Mouse (Mus musculus) layer of hippocampus, postnatal 14 days (tissue): ENCODE results near the gene Fabp7. TPM values are rescaled to one million over a fixed set of nuclear protein-coding genes. Genes with fewer than 3 reads are reported as not detected.

Source experiments
- DNase-seq, 2 experiments: peaks; one replicate each; pipeline ENCODE4 v3.0.0; 2021 to 2022; ENCODE audit warnings: low spot score in 2 of 2, mixed read lengths in 1 of 2
- long read RNA-seq, 2 experiments: library from polyadenylated mRNA; stranded (forward); transcript quantifications; one replicate each; pipeline ENCODE4 v2.0.0; 2021
- total RNA-seq, 2 experiments: library from RNA; stranded (reverse); gene quantifications; 2 replicates each; pipeline ENCODE4 v1.2.3; 2021

Gene Fabp7
- total RNA-seq: 100 to 1,000 TPM; 178 to 206 TPM
- long read RNA-seq, experiment 1, transcript Fabp7-201 (4 exons, 804 nt): major isoform, 107 of 112 reads
- long read RNA-seq, experiment 1, partial matches to known transcripts: 4 of 112 reads
- long read RNA-seq, experiment 1, other reads (novel, unspliced or antisense): 1 of 112 reads
- long read RNA-seq, experiment 2, transcript Fabp7-201 (4 exons, 804 nt): major isoform, 315 of 324 reads
- long read RNA-seq, experiment 2, partial matches to known transcripts: 6 of 324 reads
- long read RNA-seq, experiment 2, other reads (novel, unspliced or antisense): 3 of 324 reads

DNA sequence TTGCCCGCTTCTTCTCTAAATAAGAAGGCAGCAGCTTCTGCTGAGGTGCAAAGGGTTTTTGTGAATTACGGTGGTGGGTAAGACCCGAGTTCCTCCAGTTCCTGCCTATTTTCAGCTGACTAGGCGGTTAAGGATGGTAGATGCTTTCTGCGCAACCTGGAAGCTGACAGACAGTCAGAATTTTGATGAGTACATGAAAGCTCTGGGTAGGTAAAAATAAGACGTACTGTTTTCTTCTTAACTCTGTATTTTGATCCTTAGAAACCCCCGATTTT, at the start of gene Fabp7:
Gene Fabp7, plus strand, starts transcription at position 6 of the 275 bp plus-strand sequence.
- DNase-seq: no peak

DNA sequence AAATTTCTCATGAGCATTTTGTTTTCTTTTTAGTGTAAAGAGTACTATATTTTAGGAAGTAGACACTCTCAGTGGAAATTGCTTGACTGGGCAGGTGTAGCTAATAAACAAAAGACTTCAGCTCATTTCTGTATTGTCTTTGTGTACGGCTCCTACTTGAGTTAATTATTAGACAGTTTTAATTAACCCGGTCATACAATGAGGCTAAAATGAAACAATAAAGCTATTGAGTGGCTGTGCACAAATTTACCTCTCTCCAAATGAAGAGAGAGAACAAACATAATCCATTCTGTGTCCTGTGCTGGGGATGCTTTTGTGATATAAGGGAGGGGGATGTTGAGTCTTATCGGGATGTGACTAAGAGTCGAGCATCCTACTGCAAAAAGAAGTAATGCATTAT, 43.9 kb upstream of the Fabp7 start:
- no peak for DNase-seq

DNA sequence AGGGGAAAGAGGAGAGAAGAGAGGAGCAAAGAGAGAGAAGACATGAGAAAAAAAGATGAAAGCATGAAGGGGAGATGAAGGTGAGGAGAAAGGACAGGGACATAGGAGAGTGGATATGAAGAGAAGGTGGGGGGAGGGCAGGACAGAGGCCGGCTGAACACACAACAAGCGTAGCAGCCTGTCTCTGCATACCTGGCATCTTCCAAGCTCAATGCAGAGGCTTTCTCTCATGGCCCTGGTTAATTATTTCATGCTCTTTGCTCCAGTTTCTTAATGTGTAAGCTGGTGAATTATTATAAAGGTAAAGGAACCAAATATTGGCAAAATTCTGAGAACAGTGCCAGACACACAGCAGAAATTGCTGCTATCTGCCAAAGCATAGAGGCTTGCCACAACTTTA, 43.3 kb upstream of the Fabp7 start:
- no peak for DNase-seq

DNA sequence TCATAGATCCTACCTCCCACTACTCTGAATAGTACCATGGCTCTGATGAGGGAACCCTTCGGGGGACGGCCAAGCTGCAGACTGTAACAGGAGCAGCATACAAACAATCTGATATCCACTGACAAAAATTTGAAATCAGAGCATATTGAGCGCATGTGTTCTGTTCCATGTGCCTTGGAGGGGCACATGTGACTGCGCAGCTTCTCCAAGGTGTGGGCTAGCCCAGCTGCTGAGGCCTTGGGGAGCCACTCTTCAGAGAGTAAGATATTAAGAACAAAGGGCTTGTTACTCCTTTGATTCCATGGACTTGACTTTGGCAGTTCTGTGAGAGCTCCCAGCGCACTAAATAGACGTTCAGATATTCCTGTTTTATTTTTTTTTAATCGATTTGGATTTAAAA, 41.6 kb upstream of the Fabp7 start:
- peak in 1 of 2 experiments; percentile 1 for DNase-seq

DNA sequence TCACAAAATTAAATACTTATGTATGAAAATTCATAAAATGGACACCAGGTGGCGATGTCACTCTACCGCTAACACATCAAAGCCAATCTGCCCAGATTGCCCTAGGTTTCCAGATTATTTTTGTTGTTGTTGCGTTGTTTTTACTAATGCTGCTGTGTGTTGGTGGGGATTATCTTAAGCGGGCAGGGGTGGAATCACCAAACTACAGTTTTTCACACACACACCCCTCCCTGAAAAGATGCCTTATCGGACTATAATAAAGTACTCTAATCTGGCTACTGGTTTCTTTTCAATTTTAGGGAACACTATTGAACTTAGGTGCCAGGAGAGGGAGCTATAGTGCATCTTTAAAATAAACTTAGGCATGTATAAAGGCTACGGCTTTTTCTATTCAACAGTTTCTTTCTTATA, 41.1 kb upstream of the Fabp7 start:
- DNase-seq: peak; percentile 68 to 73

DNA sequence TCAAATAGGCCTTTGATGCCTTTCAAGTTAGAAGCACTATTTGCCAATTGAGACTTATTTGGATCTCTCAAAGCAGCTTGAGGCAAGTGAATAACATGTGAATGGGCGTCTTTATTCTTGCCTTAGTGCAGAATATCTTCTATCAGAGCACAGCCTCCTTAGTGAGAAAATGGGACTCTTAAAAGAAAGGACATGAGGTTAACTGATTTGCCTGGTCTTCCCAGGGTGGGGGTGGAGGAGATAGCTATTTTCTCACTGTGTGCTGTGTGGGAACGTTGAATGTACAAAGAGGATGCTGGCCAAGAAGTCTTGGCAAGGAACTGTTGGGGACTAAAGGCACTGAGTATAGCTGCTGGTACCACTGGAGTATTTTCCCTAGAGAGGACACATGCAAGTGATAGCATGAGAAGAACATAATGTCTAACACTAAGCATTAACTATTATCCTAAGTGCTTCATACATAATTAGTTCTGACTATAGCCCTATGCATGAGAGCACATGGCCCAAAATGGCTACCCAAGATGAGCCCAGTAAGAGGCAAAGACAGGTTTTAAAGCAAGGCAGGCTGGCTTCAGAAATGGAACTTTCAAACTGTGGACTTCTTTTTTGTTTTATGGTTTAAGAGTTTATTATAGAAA, 40.4 kb upstream of the Fabp7 start:
- peak; percentile 19 to 57 for DNase-seq

DNA sequence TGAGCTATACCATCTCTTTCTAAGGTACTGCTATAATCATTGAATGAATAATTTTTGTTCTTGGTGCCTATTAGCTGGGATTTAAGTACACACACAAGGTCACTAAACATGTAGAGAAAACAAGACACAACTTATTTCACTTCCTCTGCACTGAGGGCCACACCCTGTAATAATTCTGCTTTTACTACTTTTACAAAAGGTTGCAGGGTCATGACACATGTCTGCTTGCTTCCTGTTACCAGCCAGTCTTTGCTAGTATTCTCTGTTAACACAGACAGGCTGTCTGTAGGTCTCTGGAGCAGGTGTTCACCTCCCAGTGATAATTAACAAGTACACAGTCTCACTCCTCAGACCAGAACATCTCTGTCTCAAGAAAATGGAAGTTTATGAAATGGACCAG, 39.2 kb upstream of the Fabp7 start:
- DNase-seq: no peak

DNA sequence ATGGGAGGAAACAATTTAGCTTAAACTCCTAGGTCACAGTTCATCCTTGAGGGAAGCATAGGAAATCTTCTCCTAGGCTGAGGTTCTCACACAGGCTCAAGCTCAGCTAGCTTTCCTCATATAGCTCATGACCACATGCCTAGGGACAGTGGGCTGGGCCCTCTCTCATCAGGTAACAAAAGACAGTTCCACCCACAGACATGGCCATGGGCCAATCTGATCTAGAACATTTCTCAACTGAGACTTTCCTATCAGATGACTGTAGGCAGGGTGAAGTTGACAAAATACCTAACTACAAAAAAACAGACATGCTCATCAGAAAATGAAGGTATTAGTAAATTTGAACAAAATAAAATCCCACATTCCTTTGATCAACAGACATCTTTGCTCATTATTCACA, 37.6 kb upstream of the Fabp7 start:
- no peak for DNase-seq

DNA sequence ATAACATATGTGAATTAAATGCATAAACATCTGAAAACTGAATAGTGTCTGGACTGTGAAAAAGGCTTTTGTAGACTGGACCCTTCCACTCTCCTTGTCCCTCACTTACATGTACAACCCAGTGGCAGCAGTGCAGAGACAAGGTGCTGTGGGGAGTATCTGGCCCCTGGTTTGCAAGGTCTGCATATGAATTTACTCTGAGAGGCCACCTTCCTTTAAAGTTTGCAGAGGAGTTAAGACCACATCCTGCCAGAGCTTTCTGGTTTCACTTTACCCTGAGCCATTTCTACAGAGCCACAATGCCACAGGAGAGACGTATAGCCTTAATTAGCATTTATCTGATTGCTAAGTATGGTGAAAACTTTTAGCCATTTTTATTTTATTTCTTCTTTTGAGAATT, 31.3 kb upstream of the Fabp7 start:
- DNase-seq: no peak

DNA sequence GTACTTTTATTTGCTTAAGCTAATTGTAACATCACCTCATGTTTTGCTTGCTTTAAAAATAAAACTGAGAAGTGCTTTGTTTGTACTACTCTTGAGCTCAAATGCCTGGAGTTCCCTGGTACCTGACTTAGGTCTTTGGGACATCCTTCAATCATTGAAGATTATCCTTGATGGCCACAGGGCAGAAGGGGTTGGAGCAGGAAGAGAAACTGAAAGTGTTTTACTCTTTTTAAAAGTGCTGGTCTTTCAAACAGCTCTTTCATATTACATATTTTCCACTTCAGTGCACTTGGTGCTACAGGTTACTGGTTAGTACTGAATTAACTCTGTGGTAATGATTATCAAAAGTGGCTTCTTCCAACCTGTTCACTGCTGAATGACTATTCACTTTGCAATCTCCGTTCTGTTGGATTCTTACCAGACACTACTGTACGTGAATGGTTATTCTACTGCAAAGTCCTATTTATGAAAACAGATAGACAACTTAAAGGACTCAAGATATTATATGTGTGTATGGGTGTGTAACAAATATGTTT, 29.4 kb upstream of the Fabp7 start:
- DNase-seq: no peak

DNA sequence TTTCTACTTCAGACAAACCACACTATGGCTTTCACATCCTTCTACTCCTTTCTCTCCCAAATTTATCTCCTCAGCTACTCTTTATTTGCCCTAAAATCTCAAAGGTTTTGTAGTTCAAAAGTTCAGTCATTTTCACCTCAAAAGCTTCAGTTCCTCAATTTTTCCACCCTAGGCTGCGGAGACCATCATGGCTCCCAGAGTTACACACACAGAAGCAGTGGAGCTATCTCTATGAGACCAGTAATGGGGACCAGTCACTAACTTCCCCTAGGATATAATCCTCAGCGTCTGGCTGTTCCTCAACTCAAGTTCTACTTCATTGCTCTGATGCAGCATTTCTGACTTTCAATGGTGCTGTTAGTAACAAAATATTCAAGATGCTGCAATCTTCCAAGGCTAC, 25.7 kb upstream of the Fabp7 start:
- no peak for DNase-seq

DNA sequence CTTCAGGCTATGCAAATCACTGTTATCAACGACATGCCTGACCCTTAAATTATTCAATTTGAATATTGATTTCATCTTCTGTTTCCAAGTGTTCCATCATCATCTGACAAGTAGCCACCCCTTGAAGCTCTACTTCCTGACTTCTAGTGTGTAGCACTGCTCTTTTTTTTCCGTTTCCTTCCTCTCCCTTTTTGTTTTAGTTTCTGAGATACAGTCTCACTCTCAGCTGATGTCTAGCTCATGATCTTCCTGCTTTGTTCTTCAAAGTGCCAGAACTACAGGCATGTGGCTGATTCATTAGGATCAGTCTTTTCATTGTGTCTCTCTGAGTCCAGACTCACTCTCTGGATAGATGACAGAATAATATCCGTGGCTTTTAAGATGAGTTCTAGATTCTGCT, 24.0 kb upstream of the Fabp7 start:
- no peak for DNase-seq

DNA sequence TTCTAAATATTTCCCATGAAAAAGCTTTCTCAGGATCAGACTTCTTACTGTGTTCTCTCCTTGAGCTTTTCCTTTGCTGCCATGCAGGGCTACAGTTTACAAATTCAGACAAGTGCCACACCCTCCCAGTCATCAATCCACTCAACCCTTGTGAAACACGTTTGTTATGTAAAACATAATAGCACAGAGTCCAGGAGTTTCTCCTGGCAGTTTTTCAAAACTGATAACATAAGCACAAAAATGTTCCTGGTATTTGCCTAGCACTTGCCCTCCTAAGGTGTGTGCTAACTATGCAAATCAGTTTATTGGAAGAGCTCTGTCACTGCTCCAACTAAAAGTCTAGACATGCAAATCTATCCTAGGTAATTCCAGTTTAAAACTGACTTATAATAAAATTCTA, 21.6 kb upstream of the Fabp7 start:
- no peak for DNase-seq

DNA sequence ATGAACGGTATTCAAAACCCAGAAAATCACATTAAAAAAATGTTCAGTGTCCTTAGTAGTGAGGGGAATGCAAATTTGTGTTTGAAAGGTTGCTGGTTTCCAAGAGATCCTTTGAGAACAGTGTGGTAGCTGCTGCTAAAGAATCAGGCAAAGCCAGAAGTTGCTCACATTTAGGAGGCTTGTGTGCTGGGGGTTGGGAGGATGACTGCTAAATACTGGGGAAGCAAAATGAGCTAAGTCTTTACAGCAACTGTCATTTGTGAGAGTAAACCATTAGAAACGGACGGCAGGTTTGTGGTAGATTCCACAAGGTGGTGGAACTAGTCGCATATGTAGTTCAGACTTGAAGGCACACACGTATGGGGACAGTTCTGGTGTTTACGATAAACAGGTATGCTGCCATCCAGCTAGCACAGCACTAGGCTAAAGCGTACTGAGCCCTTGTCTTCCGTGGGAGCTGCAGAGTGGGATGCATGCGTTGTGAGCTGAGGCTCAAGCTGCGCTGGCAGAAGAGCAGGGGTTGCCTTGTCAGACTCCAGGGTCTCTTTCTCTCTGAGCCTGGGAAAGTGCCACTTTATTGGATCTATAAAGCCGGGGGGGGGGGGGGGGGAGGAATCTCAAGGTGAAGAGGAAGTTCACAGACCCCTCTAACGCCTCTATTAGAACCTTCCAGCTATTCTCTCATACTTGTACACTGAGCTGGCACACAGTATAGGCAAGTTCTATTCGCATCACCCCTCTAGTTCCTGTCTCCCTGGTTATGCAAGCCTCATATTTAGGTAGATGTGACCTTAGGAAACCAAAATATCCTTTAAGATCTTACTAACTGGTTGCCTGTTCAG, 1.2 kb upstream of the Fabp7 start:
- DNase-seq: peak; percentile 42 to 65

DNA sequence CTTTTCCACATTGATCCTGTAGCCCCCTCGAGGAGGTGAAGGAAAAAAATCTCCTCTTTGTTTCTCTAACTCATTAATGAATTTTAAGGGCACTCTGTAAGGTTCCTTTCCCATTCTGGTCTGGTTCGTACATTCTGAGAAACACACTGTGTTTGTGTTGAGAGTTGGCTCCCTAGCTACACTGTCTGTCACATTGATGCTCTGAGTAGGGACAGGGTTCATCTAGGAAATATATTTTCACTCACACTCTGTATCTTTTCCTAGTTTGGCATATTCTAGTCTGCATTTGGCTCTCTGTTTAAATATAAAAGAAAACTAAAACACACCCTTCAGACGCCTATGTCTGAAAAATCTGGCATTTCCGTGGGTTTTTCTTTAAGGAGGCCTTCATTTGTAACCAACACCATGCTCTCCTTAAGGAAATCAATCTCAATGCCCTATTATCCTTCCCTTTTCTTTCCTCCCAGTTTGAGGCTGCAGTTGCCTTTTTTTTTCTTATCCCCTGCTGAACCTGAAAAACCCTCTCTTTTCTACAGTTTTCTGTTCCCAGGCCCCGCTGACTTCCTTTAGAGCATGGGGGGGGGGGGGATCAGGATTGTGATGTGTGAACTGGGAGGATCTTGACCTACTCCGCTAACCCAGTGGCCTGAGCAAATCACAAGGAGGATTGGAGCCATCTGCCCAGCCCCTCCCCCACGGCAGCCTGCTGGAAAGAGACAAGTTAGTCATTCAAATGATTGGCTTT, 378 bp upstream of the Fabp7 start:
- peak; percentile 79 to 90 for DNase-seq

DNA sequence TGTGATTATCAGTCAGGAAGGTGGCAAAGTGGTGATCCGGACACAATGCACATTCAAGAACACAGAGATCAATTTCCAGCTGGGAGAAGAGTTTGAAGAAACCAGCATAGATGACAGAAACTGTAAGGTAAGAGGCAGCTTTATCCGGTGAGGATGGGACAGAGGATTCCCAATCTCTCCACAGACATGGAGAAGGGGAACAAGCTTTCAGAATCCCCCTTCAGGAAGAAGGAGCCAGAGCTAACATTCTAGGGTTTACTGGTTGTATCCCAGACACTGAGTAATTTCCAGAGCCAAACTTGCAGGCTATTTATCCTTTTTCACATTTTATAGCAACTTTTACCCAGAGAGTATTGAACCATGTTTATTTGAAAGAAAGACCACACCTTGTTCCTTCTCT, 871 bp downstream of the Fabp7 start:
- no peak for DNase-seq

DNA sequence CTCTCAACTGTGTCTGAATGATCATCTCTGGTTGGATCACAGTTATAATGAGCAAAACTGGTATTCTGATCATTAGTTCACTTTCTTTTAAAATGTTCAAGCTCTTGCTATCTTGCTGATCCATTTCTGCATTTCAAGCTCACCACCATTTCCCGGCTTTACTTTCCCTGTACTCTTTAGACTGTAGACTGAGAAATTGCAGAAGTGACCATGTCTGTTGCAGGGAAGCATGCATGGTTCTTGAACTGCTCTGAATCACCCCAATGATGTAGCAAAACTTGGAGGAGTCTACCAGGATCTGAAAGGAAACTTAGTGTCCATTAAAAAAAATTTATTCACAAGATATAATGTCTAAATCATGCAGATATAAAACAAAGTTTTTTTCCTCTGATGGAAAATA, 8.3 kb downstream of the Fabp7 start:
- no peak for DNase-seq

DNA sequence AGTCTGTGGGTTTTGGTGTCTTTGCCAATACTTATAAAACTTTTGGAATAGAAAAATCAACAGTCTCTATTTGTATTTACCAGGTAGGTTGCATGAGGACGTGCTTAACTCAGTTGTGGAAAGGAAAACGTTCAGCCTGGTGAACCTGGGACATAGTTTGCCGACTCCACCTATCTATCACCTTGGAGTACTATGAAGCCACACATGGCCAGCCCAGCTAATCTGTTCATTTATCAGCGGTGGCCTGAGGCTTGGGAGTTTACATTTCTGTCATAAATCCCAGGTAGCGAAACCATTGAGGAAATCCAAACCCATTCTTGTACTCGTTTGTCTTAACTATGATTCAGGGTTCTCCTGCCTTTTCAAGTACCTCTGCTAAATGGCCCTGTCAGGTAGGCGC, 9.3 kb downstream of the Fabp7 start, which contains the start of gene Smpdl3a:
Gene Smpdl3a, plus strand, starts transcription at position 318 of the 400 bp plus-strand sequence.
- DNase-seq: no peak

DNA sequence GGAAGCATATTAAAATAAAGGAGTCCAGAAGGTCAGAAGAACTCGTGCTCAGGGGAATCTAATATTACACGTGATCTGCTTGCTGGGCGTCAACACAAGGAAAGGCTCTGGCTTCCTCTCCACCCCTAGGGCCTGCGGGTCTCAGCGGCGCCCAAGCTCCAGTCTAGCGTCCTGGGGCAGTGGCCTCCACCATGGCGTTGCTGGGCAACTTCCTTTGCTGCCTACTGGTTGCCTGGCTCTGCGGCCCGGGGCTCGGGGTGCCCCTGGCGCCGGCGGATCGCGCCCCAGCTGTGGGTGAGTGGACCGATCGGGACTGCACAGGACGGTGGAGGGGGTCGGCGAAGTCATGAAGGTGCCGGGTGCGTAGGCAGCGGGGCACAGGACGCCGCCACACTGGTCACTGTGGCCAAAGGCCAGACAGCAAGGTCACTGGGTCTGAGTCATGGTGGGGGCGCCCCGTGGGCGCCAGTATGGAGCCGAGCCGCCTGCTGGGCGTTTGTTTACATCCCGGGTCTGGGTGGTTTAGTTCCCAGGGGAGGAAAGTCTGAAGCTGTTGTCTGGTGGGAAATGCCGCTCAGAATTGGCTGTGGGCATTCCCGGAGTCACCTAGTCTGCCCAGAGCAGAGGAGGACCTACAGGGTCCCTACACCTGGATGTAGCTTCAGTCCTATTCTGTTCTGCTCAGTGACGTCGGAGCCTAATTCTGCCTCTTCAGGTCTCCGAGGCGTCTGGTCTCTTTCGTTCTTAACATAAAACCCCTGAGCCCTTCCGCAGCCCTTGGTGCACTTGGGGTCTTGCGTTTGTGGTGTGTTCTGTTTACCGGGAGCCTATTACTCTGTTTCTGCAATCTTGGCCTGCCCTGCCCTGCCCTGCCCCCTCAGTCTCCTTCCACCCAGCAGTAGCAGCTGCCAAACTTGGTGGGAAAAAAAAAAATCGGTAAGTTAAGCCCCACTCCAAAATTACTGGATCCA, 10.1 kb downstream of the Fabp7 start:
- DNase-seq: peak in 1 of 2 experiments; percentile 28

DNA sequence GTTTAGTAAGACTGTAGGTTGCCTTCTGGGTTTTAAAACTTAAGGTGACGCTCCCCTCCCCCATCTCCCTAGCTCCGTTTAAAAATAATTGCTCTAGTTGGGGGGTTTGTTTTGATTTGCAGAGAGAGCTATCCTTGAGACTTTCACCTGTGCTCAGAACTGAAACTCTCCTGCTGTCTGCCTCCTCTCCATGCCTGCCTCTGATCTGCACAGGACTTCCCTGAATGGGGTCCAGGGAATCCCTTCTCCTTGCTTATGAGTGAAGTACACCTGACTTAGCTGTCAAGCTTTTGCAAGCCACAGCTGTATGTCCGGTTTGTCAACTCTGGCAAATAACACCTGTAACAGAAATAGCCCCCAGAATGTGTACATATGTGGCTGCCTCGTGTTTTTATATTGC, 10.9 kb downstream of the Fabp7 start:
- no peak for DNase-seq
